Mouse (Mus musculus) hindbrain, embryonic 14.5 days (tissue): Measurements from ENCODE around the gene Rnaseh2b. TPM values are rescaled to one million over a fixed set of nuclear protein-coding genes. Genes with fewer than 3 reads are reported as not detected.

ENCODE experiments used
- ATAC-seq: fragments of 200-750 bp; cut with Nextera tagmentation; 2 replicates; pipeline ENCODE4 v1.8.0; 2017; ENCODE audit warnings: moderate number of reproducible peaks, mild to moderate bottlenecking, moderate TSS enrichment, moderate library complexity; ENCODE audit not compliant: low FRiP score
- DNase-seq: peaks from one replicate; pipeline ENCODE4 v3.0.0-alpha.2; 2015; ENCODE audit warnings: low spot score
- H3K27ac ChIP-seq: fragments of 300-500 bp; sonication (generic); 2 replicates; pipeline ENCODE4 v1.5.1; 2014; ENCODE audit warnings: mild to moderate bottlenecking, moderate library complexity
- H3K27me3 ChIP-seq: fragments of 300-500 bp; sonication (generic); 2 replicates; pipeline ENCODE4 v1.6.1; 2014; ENCODE audit warnings: mild to moderate bottlenecking, low read length, mixed read lengths; ENCODE audit not compliant: control insufficient read depth, insufficient read depth
- H3K36me3 ChIP-seq: fragments of 300-500 bp; sonication (generic); replicated peaks from 2 replicates; pipeline ENCODE4 v1.6.1; 2014; ENCODE audit not compliant: control insufficient read depth, insufficient read depth
- H3K4me1 ChIP-seq: fragments of 300-500 bp; sonication (generic); replicated peaks from 2 replicates; pipeline ENCODE4 v1.6.1; 2014; ENCODE audit warnings: antibody characterized with exemption, low read length, mixed read lengths; ENCODE audit not compliant: control insufficient read depth, insufficient read depth
- H3K4me2 ChIP-seq: fragments of 300-500 bp; sonication (generic); replicated peaks from 2 replicates; pipeline ENCODE4 v1.6.1; 2014; ENCODE audit warnings: mild to moderate bottlenecking, moderate library complexity
- H3K4me3 ChIP-seq: fragments of 300-500 bp; sonication (generic); replicated peaks from 2 replicates; pipeline ENCODE4 v1.5.1; 2014; ENCODE audit warnings: mild to moderate bottlenecking, low read length
- H3K9ac ChIP-seq: fragments of 300-500 bp; sonication (generic); 2 replicates; pipeline ENCODE4 v1.6.1; 2014
- H3K9me3 ChIP-seq: fragments of 300-500 bp; sonication (generic); 2 replicates; pipeline ENCODE4 v1.6.1; 2016; ENCODE audit warnings: low read length; ENCODE audit not compliant: control insufficient read depth
- WGBS: fragments of 180-500 bp; shearing (Covaris S2); extraction: QIAGEN DNeasy Blood & Tissue Kit; methylation state at CpG from one replicate; pipeline ENCODE4 v1.1.7; 2014; 5-methylcytosine and 5-hydroxymethylcytosine counted together
- polyA plus RNA-seq: library from polyadenylated mRNA; unstranded; fragments of >200 nt; fragmentation: Nextera tagmentation; extraction: Ambion mirVana; gene quantifications from 2 replicates; pipeline ENCODE4 v1.2.1, GENCODE M21; 2014

Gene Rnaseh2b
- polyA plus RNA-seq: 26.2 and 29.7 TPM in 2 replicates

DNA sequence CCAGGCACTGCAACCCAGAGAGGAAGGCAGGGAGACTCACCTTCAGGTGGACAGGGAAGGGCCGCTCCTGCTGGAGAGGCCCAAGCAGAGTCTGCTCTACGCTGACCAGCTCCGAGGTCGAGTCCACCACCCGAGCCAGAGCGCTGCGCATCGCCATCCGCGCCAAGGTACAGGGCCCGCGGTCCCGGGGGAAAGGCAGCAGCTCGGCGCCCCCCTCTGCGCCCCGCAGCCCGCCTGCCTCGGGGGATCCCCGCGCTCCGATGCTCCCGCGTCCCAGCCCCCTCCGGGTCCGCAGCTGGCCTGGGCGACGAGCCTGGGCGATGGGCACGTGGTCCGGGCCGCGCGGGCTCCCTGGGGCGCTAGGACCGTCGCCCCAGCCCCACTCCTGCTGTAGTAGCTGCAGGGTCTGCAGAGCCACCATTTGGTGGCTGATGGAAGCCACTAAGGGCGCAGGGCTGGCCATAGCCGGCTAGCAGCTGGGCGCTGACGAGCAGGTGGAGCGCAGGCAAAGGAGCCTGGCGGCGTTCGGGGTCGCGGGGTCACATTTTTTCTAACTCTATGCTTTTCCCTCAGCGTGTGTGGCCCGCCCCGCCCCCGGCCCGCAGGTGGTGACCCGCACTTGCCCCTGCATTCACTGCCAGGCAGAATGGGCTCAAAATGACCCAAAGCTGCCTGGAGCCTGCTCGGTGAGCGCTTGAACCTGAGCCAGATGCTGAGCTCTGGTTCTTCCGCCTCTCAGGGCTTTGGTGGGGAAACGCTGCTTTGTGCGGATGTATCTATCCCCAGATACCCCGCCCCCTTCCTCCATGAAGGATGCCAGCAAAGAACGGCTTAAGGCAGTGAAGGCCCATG, at the start of gene Rnaseh2b, which contains the start of gene Dleu7:
Gene Rnaseh2b, plus strand, starts transcription at position 102 of the 852 bp plus-strand sequence.
Gene Dleu7, minus strand, starts transcription at position 560 of the 852 bp plus-strand sequence.
- Histone ChIP-seq H3K27ac (peak within 1 kb of the TSS; percentile 41; the same call in 1 of the 2 replicates), H3K4me2 (peak within 1 kb of the TSS; percentile 100), H3K9me3 (no peaks in the 10 kb centered on the region), H3K27me3 (no peaks in the 10 kb centered on the region; the same call in 1 of the 2 replicates), H3K4me1 (peaks cover 6% of the 10 kb centered on the region; the same call in 1 of the 2 replicates), H3K4me3 (peak within 1 kb of the TSS; percentile 67), H3K36me3 (no peaks in the 10 kb centered on the region), H3K9ac (peak within 1 kb of the TSS; percentile 80)
- peak; percentile 90 for ATAC-seq
- peak; percentile 53 for DNase-seq
- under 1% methylated on average over 56 of the region's 60 CpGs for WGBS

DNA sequence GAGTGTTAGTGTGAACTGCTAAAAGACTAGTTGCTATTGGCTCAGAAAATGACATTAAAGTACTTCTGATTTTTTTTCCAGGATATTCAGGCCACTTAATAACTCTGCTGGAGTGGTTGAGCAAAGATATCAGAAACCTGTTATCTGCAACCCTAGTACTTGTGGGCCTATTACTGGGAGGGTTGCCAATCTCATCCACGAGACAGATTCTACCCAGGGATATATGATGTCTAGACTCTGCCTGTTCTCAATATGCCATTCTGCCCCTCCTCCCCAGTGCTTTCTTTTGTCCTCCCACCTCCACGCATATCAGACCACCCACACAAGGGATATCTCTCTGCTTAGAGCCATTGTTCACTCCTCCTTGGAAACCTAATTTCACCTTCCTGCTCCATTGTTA, 48.9 kb upstream of the Rnaseh2b start:
- Histone ChIP-seq H3K9me3 (no peaks in the 10 kb centered on the region), H3K9ac (no peak overlapping the region), H3K27ac (no peak overlapping the region), H3K4me2 (no peak overlapping the region), H3K36me3 (no peaks in the 10 kb centered on the region), H3K4me1 (no peaks in the 10 kb centered on the region), H3K4me3 (no peak overlapping the region), H3K27me3 (no peaks in the 10 kb centered on the region)
- WGBS: 54% methylated on average over 2 of the region's 2 CpGs
- no peak for DNase-seq
- no peak for ATAC-seq

DNA sequence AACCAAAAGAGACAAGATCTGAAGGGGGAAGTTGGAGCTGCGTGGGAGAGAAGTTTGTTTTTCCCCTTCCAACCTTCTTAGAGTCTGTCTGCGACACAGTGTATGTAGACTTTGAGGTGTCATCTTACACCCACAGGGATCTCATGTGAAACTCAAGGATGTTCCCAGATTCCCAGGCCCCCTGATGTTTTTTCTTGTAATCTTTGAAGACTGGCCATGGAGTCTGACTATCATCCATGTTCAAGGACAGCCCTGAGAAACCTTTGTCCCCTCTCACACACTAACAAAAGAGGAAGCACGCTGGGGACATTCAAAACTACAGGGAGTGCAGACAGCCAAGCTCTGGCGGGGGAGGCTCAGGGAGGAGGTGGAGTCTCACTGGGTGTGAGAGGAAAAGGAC, 46.8 kb upstream of the Rnaseh2b start:
- no peak overlapping the region for H3K27ac ChIP-seq
- H3K27me3 ChIP-seq: no peaks in the 10 kb centered on the region
- ATAC-seq: no peak

DNA sequence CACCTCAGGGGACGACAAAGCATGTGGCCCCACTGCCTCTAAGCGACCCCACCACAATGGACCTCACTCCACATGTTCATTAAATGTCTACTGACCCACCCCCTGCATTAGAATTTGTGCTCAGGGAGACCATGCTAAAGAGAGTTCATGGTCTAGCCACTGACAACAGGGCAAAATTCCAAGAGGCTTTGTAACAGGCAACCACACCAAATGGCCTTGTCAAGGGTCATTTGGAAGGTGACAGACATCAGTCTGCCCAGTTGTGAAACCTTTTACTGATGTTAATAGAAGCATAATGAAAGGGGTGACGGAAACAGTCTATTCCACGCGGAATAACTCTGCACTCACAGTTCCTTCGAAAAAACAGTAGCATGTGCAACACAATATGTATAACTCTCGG, 44.0 kb upstream of the Rnaseh2b start:
- 58% methylated on average over 7 of the region's 7 CpGs for WGBS
- H3K27me3 ChIP-seq: no peaks in the 10 kb centered on the region
- no peaks in the 10 kb centered on the region for H3K9me3 ChIP-seq
- DNase-seq (no peak), ATAC-seq (no peak)
- no peaks in the 10 kb centered on the region for H3K36me3 ChIP-seq
- no peak overlapping the region for H3K4me3 ChIP-seq
- H3K27ac ChIP-seq: no peak overlapping the region
- no peak overlapping the region for H3K9ac ChIP-seq
- H3K4me1 ChIP-seq: no peaks in the 10 kb centered on the region
- no peak overlapping the region for H3K4me2 ChIP-seq

More for the DNA sequence above, 46.8 kb upstream of the Rnaseh2b start:
- no peaks in the 10 kb centered on the region for H3K4me1 ChIP-seq
- no peak for DNase-seq
- no peak overlapping the region for H3K9ac ChIP-seq
- H3K4me2 ChIP-seq: no peak overlapping the region
- no peak overlapping the region for H3K4me3 ChIP-seq
- H3K36me3 ChIP-seq: no peaks in the 10 kb centered on the region
- no peaks in the 10 kb centered on the region for H3K9me3 ChIP-seq
- 25% methylated on average over 4 of the region's 4 CpGs for WGBS

DNA sequence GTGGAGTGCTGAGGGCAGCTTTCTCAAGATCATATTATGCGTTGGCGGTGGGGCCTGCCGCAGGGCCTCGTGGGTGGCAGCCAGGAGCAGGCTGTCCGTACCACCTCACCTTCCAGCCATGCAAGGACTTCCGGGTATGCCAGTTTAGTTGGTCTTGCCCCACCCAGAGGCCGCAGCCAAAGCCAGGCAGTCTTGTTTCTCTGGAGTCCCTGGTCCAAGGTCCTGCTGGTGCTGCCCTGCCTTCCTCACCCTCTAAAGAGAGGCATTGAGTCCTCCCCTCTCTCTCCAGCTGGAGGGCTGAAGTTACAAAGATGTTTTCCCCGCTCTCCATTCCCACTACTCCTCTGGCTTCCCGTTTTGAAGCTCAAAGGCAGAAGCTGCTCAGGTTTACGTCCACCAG, 43.6 kb upstream of the Rnaseh2b start:
- Histone ChIP-seq H3K36me3 (no peaks in the 10 kb centered on the region), H3K27ac (no peak overlapping the region), H3K27me3 (no peaks in the 10 kb centered on the region), H3K4me3 (no peak overlapping the region), H3K9me3 (no peaks in the 10 kb centered on the region), H3K4me2 (no peak overlapping the region), H3K9ac (no peak overlapping the region), H3K4me1 (no peaks in the 10 kb centered on the region)
- WGBS: 83% methylated on average over 10 of the region's 10 CpGs
- no peak for DNase-seq
- no peak for ATAC-seq

DNA sequence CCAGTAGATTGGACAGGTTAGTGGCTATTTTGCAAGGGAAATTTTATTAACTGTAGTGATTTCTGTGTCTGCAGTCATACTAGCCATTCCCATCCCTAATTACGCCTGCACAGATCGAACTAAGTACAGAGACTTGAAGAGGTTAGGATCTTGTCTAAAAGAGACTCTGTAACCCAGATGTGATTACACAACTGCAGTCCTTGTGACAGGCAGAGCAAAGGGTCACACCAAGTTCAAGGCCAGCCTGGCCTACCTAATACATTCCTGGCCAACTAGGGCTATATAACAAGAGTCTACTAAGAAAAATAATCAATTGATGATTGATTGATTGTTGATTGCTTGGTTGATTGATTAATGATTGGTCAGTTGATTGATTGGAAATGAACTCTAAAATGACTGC, 43.1 kb upstream of the Rnaseh2b start:
- no peak overlapping the region for H3K27ac ChIP-seq
- WGBS: 94% methylated on average over 2 of the region's 2 CpGs
- no peaks in the 10 kb centered on the region for H3K27me3 ChIP-seq

DNA sequence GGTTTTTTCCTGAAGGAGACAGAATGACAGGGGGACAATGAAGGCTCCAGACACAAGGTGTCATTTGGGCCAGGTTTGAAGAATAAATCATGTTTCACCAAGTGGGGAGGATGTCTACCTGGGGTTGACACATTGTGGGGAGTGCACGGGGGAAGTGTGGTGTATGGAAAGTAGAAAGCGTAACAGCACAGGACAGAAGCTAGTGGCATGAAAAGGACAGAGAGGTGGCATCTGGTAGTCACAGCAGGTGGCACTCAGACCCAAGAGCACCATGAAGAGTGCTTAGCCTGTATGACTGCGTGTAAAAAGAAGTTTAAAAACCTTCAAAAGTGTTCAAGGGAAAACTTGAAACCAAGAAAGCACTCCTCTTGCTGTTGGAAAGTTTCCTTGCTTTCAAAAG, 42.3 kb upstream of the Rnaseh2b start:
- Histone ChIP-seq H3K4me2 (no peak overlapping the region), H3K9me3 (no peaks in the 10 kb centered on the region), H3K36me3 (no peaks in the 10 kb centered on the region), H3K27me3 (no peaks in the 10 kb centered on the region), H3K9ac (no peak overlapping the region), H3K4me1 (no peaks in the 10 kb centered on the region), H3K27ac (no peak overlapping the region), H3K4me3 (no peak overlapping the region)
- 59% methylated on average over 3 of the region's 3 CpGs for WGBS
- DNase-seq (no peak), ATAC-seq (no peak)

More for the DNA sequence above, 43.1 kb upstream of the Rnaseh2b start:
- DNase-seq: no peak
- Histone ChIP-seq H3K4me3 (no peak overlapping the region), H3K9me3 (no peaks in the 10 kb centered on the region), H3K36me3 (no peaks in the 10 kb centered on the region), H3K4me1 (no peaks in the 10 kb centered on the region), H3K9ac (no peak overlapping the region), H3K4me2 (no peak overlapping the region)
- no peak for ATAC-seq

DNA sequence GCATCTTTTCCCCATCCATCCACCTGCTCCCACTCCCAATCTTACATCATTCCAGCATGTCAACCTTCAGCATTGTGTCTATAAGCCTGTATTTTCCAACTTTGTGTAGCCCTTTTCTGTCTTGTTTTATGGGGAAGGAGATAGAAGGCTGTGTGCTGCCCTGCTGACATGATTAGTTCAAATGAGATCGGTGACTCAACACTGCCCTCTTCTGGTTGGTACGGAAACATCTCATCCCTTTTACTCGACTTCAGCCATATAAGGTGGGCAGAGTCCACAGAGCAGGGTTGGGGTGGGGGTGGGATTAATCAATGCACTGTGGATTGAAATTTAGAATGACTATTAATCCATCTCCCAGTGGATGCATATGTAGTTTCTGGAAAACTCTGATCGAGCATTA, 40.4 kb upstream of the Rnaseh2b start:
- WGBS: 11% methylated on average over 4 of the region's 4 CpGs

DNA sequence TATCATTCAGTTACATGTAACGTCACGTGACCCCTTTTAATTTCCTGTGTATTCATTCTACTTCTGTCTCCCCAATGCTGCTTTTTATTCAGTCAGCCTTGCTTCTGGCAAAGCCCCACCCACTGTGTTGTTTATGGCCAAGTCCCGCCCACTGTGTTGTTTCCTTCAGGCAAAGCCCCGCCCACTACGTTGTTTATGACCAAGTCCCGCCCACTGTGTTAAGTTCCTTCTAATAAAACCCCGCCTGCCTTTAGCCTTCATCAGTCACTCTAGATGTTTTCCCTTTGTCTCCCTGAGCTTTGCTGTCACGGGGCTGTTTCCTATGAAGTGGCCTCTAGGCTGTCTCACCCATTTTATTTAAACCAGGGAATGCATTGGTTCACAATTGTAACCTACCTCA, 38.0 kb upstream of the Rnaseh2b start:
- H3K4me1 ChIP-seq: no peaks in the 10 kb centered on the region
- H3K27me3 ChIP-seq: no peaks in the 10 kb centered on the region
- no peak overlapping the region for H3K27ac ChIP-seq
- no peak for ATAC-seq
- H3K36me3 ChIP-seq: no peaks in the 10 kb centered on the region
- H3K9ac ChIP-seq: no peak overlapping the region
- no peak overlapping the region for H3K4me3 ChIP-seq
- WGBS: 51% methylated on average over 8 of the region's 8 CpGs
- H3K9me3 ChIP-seq: no peaks in the 10 kb centered on the region
- no peak for DNase-seq
- no peak overlapping the region for H3K4me2 ChIP-seq

More for the DNA sequence above, 40.4 kb upstream of the Rnaseh2b start:
- Histone ChIP-seq H3K4me2 (no peak overlapping the region), H3K9ac (no peak overlapping the region), H3K4me1 (no peaks in the 10 kb centered on the region), H3K27me3 (no peaks in the 10 kb centered on the region), H3K9me3 (no peaks in the 10 kb centered on the region), H3K4me3 (no peak overlapping the region), H3K36me3 (no peaks in the 10 kb centered on the region), H3K27ac (no peak overlapping the region)
- DNase-seq: peak; percentile 88
- peak; percentile 66; the same call in 1 of the 2 replicates for ATAC-seq
